Mouse (Mus musculus) left cerebral cortex, postnatal 25 days (tissue): ENCODE measurements around the gene AC134908.4. TPM values are rescaled to one million over a fixed set of nuclear protein-coding genes. Genes with fewer than 3 reads are reported as not detected.

Experiments used
- DNase-seq, 2 experiments: peaks; one replicate each; pipeline ENCODE4 v3.0.0; 2022; ENCODE audit warnings: low spot score in 2 of 2, mixed read lengths in 1 of 2
- intact Hi-C: fragments of 180-260 bp; cut with DNase I; formaldehyde crosslinking; loops from one replicate; pipeline ENCODE4 v1.15.1; 2025
- total RNA-seq, 2 experiments: library from RNA; stranded (reverse); gene quantifications; 2 replicates each; pipeline ENCODE4 v1.2.3; 2021

The AC134908.4 gene
- total RNA-seq, 2 experiments from 2014 or later, result 1.0 TPM; not detected in 1

DNA sequence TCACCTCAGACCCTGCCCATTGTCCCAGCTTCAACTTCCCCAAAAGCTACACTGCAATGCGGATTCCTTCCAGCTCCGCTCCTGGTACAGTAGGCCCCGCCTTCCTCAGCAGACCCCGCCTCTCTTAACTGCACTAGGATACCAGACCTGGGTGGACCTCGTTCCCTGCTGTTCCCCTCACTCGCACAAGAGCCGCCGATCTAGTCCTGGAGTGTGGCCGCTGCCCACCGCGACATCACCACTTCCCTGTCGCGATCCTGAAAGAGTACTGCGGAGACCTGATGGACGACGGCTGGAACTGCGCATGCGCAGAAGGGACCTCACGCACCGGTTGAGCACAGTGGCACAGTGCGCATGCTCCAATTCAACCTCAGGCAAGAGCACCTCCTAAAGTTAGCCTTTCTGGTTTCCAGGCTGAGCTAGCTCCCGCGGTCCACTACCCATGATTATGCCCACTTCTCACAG lies 10.1 kb downstream of the AC134908.4 start, which contains the start of gene Haghl:
Gene Haghl (minus strand): TSS at position 393 of the 465 bp plus-strand sequence.
- DNase-seq, result peak; percentile 98
- intact Hi-C loops, result loop anchor here (2.0 kb wide), 1 partner anchor 39 kb away; no protein-coding TSS in a partner anchor

DNA sequence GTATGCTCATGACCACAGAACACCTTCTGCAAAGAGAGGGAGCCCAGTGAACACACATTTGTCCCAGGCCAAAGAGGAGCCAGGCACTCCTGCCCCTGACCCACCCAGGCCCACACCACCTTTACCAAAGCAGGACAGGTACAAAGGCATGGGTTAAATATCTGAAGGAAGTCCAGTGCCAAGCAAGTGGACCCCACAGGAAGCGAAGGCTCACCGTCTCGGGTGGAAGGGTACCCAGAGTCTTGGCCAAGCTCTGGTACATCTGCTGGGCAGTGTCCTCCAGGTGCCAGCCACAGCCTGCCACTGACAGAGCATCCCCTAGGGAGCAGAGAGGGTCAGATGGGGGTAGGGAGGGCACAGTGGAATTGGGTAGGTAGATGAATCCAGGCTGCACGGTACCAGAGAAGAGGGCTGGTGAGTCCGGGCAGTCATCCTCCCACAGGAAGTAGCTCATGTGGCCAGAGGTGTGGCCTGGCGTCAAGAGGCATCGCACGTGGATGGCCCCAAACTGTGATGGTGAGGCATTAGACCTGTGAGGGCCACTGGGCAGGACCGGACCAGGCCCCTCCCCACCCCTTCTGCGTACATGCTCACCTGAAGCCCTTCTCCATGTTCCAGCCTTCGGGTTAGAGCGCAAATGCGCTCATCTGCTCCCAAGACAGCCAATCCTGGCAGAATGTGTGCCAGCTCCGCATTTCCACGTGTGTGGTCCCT lies 11.4 kb downstream of the AC134908.4 start:
- intact Hi-C loops, result loop anchor here (2.0 kb wide), 1 partner anchor 41 kb away; no protein-coding TSS in a partner anchor
- no peak for DNase-seq

DNA sequence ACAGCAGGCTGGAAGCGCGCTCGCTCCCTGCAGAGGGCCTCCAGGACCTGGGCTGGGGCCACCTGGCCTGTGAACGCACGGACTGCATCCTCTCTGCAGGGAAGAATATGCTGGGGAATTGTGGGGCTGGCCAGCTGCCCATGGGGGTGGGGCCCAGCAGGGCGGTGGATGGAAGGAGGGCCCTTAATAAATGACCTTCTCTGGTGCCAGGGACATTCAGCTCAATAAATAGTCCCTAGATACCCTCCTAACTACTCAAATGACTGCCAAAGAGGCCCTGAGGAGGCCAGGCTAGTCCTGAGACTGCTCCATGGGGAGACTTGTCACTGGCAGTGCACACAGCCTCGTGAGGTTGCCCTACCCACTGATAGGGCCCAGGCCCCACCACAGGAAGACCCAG lies 12.4 kb downstream of the AC134908.4 start:
- no peak for DNase-seq
- intact Hi-C loops, result no loop called here

DNA sequence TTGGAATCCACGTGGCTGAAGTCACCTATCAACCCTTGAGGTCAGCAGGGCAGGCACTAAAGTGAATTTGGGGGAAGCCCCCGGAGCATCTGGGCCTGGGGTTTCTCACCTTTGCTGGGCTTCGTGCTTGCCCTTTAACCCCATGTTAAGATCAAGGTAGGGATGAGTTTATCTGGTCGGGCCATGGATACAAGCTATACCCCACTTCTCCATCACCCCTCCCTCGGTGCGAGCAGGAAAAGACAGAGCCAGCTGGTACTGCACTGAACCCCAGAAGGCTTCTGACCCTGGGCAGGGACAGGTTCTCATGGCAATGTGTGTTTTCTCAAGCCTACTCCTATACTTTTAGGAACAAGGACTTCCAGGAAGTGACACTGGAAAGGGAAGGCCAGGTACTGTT lies 14.1 kb downstream of the AC134908.4 start:
- intact Hi-C loops, result no loop called here
- no peak for DNase-seq

DNA sequence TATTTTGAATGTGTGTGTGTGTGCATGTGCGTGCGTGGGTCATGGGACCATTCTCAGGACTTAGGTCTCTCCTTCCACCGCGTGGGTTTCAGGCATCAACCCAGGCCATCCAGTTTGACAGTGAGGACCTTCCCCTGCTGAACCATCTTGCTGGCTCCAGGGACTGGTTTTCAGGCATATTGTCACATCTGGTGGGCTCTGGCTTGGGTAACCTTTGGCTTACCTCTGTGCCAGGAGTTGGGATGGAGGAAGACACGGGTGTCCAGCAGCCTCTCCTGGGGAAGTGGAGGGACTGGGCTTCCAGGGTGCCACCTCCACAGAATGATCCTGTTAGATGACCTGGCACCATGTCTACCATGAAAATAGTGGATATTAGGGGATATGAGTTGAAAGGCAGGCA lies 17.5 kb downstream of the AC134908.4 start:
- intact Hi-C loops, result no loop called here

DNA sequence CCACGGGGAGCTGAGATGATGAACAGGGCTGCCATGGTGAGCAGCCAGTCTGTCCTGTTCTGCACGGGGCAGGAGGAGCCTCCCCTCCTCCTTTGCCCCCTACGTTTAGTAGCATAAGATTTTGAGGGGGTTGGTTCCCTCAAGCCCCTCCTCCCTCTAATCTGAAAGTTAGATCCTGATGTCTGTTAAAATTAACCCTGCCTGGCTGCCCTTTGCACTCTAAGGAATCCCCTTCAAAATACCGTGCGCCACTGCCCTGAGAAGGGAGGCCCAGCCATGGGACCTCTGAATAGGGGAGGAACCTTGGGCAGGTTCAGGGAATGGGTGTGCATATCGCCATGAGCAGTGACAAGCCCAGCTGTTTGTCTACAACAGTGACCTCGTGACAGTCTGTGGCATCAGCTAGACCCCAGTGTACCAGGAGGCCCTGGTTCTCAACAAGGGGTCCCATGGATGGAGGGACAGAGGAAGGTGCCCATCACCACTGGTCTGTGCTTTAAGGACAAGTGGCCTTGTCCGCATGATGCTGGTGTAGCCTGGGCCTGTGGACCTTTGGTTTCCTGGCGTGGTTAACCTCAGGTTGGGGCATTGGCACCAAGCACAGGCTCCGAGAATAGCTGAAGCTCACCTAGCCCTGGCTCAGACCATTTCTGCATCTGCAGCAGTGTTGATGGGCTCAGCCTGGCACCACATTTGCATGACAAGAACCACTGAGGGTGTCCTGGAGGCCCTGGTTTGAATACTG lies 20.0 kb downstream of the AC134908.4 start:
- intact Hi-C loops, result no loop called here
- no peak for DNase-seq

More for the DNA sequence above, 17.5 kb downstream of the AC134908.4 start:
- no peak for DNase-seq

DNA sequence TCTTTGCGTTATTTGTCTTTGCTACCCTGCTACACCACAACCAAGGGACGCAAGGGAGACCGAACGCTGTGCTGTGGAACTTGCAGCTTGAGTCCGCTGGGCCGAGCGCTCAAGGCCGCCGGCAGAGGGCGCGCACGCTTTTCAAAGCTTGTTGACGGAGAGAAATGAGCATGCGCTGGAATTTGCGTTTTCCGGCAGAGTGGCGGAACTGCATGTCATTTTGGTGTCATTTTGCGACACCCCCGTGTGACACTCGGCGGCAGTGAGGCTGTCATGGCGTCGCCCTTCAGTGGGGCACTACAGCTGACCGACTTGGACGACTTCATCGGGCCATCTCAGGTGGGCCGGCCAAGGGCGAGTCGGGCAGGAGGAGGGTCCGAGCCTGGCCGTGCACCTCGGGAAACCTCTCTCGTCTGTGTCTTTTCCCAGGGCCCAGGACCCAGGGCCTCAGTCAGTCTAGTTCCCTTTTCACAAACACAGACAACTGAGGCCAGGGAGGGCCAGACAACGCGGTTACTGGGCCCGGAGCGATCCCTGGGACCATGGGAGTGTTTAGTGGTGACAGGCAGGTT lies 21.8 kb downstream of the AC134908.4 start, which contains the start of gene Narfl:
Gene Narfl (plus strand): TSS at position 228 of the 572 bp plus-strand sequence.
- intact Hi-C loops, result loop anchor here (1.0 to 5.0 kb wide), 3 partner anchors 24 to 41 kb away; partner anchors contain the start of gene Metrn
- peak; percentile 97 to 99 for DNase-seq

DNA sequence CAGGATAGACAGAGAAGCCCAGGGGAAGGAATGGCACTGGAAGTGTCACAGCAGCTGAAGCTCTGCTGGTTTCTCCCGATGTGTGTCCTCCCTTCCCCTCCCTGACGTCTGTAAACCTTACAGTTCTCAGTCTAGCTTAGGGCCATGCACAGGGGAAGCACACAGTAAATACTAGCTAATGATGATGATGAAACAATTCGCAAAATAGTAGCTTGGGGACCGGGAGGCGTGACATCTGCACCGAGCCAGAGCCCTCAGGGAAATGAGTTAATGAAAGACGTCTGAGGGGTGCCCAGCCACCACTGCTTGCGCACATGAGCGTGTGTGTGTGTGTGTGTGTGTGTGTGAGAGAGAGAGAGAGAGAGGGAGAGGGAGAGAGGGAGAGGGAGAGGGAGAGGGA lies 26.1 kb downstream of the AC134908.4 start:
- intact Hi-C loops, result no loop called here
- no peak for DNase-seq

DNA sequence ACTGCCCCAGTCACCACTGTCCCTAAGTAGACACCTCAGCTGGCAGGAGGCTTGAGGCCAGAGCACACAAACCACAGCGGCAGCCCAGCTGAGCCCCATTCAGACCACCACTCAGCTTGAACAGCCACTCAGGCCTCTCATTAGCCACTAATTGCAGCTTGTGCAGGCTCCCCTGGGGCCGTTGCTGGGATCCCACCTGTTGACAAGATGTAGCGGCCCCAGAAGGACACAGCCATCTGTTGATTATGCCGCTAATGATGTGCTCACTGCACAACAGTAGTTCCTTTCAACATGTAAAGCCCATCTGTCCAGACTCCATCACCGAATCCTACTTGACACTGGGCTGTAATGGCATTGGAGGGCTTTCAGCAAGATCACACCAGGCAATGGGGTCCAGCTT lies 29.6 kb downstream of the AC134908.4 start:
- intact Hi-C loops, result no loop called here
- no peak for DNase-seq

DNA sequence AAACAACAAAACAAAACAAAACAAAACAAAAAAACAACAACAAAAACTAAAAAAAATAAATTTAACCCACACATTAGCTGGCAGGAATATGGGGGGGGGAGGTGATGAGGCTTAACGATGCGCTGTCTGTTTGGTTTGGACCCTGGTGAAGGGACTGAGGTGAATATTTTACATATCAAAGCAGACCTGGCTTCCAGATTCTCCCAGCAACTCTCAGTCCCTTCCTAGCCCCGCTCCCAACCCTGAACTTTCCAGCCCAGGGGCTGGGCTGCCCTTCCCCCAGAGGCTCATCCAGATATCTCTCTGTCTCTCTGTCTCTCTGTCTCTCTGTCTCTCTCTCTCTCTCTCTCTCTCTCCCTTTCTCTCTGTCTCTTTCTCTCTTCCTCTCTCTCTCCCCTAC lies 32.9 kb downstream of the AC134908.4 start:
- intact Hi-C loops, result loop anchor here (5.0 kb wide), 1 partner anchor 40 kb away; no protein-coding TSS in a partner anchor
- no peak for DNase-seq

DNA sequence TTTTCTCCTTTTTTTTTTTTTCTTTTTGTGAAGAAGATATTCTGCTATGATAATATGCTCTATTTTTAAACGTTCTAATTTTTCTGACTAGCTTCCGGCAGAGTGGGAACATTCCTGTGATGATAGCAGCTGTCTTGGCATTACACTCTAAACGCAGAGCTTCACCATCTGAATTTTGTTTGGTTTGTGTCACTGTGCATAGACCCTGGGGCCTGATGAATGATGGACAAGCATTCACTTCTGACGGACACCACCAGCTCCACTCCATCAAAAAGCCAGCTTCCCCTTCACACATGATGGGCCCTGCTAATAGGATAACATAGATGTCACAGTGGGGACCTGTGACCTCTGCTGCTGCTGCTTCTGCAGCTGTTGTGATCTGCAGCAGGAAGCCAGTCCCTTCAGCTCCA lies 33.9 kb downstream of the AC134908.4 start:
- intact Hi-C loops, result loop anchor here (5.0 kb wide), 1 partner anchor 41 kb away; no protein-coding TSS in a partner anchor
- DNase-seq, result peak; percentile 59 to 85

DNA sequence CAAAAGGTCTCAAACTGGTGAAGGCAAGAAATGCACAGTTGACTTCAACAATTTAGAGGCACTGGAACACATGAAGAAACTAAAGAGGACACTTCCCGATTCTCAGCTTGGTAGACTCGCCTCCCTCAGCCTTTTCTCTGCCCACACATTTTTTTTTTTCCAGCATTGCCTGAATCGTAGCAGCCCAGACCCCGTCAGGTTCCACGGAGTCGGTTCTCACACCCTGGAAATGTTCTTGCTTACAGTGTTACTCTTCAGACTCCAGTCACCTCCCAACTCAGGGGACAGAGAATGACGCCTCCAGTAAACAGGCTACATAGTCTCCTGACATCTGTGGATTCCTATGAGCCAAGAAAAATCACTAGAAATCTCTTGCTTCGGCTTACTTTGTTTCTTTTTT lies 35.3 kb downstream of the AC134908.4 start:
- intact Hi-C loops, result loop anchor here (5.0 kb wide), 1 partner anchor 42 kb away; no protein-coding TSS in a partner anchor
- DNase-seq, result peak in 1 of 2 experiments; percentile 82

DNA sequence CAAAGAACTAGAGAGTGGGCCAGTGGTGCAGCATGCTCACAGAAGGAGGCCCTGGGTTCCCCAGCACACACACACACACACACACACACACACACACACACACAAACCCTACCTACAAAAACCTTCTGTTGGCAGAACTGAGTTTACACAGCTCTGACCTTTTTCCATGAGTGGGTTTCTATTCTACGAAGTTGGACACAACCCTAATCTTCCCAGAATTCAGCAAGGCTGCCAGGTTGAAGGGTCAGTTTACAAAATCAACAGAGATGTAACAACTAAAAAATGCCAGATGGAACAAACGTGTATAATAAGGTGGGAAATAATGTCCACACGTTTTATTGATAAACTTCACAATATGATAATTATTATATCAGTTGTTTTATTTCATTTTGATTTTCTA lies 37.8 kb downstream of the AC134908.4 start:
- intact Hi-C loops, result no loop called here
- no peak for DNase-seq

DNA sequence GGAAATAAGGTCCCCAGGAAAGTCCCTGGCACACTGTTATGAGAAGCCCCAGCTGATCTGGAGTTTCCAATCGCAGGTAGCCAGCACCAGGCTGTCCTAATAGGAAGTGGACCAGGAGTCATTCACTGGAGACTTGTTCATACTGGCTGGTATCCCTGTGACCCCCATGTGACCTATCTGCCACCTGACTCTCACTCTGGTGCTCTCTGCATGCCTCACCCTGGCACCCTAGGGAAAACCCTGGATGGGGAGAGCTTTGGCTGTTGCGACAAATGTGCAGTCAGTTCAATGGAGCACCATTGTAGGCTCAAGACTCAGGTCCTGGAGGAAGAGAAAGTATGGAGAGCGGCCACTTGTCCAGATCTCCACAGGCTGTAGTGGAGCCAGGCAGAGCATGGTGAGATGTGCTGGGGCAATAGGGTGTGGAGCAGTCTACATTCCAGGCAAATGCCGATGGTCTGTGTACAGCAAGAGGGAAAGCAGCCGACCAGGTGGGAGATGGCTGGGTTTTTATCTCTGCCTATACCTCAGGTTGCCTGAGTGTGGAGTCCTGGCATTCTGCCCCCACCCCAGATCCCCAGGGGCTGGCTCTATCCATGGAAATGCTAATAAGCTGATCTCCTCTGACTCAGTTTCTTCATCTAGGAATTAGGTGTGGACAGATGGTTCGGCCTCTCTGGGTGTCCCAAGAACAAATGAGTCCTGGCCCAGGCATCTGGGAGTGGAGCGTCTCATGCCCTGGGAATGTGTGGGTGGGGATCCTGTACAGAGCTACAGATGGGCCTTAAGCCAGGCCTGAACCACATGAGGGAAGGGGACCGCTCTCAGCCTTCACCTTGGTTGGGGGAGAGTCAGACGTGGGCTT lies 38.8 kb downstream of the AC134908.4 start:
- intact Hi-C loops, result no loop called here

DNA sequence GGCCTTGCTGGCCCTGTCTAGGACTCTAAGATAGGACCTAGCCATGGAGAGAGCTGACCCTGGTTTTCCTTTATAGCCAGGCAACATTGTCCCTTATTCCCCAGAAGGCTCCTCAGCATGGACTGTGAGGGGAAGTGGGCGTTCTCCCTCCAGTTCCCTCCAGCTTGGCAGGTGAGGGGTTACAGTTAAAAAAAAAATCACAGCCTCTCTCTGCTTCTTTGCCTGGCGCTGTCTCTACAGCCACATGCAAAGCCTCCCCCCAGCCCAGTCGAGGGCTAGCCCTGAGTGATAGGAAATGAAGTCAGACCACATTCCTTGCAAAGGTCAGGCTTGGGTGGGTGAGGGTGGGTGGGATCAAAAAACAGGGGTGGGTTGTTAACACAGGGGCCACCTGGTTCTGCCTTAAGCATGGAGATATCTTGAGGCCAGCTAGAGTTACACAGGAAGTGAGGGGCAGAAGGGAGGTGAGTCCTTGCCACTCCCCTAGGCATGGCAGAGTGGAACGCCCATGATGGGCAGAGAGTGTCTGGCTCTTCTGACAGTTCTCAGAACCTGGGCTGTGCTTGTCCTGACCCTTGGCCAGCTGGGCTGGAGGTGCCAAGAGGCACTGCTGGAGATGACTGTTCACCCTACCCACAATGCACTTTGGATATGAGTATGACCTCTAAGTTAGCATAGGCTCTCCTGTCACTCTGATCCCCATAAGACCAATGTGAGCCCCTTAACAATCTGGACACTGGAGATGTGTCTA lies 39.7 kb downstream of the AC134908.4 start:
- no peak for DNase-seq
- intact Hi-C loops, result no loop called here

More for the DNA sequence above, 38.8 kb downstream of the AC134908.4 start:
- no peak for DNase-seq

DNA sequence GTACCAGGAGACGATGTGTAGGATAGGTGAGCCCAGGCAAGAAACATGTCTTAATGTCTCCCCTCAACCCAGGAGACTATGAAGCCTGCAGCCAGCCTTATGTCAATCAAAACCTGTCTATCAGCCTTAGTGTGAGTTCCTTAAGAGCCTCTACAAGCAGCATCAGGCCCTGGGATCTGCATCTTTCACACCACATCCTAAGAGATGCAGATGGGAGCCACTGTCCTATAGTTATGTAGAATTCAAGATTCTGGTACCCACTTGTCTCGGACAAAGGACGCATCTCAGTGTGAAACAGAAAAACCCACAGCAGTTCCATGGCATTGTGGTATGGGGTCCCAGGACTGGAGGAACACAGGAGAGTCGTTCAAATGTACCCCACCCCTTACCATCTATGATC lies 40.4 kb downstream of the AC134908.4 start:
- DNase-seq, result no peak
- intact Hi-C loops, result no loop called here

DNA sequence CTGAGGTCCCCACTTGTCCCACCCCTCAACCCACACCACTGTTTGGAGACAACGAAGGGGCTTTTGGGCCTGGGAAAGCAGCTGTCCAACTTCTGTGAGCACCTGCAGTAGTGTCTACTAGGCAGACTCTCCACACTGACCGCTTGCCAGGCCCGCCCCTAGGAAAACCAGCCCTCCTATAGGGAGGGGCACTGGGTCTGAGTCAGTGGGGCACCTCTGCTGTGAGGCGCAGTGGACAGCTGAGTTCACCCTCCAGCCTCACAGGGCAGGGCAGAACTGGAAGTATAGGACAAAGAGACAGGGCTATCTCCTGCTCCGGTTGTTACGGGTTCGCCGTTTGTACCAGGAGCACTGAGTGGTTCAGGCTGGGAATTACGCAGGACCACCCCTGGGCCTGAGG lies 41.2 kb downstream of the AC134908.4 start, which contains the start of gene Msln:
Gene Msln (minus strand): TSS at position 138 of the 400 bp plus-strand sequence.
- DNase-seq, result no peak
- intact Hi-C loops, result no loop called here

DNA sequence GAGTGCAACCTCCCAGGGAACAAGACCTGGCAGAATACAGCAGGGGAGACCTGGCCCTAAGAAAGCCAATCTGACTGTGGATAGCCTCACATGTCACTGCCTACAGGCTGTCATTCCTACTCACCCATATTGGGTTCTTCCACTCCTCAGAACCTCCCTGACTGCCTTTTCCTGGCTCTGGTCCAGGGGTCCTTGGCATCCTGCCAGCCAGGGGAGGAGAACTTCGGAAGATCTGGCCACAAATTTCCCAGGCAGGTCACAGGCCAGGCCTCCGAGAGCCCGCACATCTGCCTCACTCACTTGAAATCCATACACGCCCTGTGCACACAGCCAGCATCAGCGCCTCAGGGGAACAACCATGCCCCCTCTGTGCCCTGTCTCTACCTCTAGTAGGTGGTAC lies 44.0 kb downstream of the AC134908.4 start:
- DNase-seq, result peak in 1 of 2 experiments; percentile 19
- intact Hi-C loops, result no loop called here
